Mouse (Mus musculus): ENCODE measurements around the gene Mcrs1. TPM values are rescaled to one million over a fixed set of nuclear protein-coding genes. Genes with fewer than 3 reads are reported as not detected.

Mcrs1 gene
- total RNA-seq, 2 experiments from 2014 or later, result 30.9 to 48.0 TPM

DNA sequence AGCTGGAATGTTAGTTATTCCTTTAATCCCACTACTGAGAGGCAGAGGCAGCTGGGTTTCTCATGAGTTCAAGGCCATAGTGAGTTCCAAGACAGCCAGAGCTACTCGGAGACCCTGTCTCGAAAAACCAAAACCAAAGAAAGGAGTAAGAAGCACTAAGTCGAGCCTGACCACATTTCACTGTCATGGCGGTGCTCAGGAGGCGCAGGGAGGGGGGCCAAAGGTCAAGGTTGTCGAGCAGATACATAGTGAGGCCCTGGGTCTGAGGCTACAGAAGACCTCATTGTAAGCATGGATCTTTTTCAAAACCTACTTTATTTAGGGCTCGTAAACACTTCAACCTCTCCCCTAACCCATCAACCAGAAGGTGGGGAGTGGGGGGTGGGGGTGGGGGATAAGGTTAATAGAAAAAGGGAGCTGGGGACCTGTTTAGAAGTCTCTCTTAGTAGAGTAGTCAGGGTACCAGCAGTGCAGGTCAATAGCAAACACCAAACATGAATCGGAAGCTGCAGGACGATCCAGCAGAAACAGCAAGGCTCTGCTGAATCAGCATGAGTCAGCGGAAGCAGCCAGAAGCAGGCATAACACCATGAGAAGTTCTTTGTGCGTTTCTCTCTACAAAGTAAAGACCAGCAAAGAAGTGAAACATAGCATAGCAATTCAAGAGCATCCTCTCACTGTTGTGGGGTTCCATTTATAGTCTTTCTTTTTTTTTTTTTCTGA, 35.9 kb downstream of the Mcrs1 start:
- no peak for ATAC-seq (replicated peaks; ENCODE audit: poor library complexity, severe bottlenecking)

GRCm38 (mm10) chr15:99214941-99215340, 36.8 kb downstream of the Mcrs1 start:
- ATAC-seq (replicated peaks; ENCODE audit: poor library complexity, severe bottlenecking), result peak; percentile 46; the same call in 1 of the 2 replicates

DNA sequence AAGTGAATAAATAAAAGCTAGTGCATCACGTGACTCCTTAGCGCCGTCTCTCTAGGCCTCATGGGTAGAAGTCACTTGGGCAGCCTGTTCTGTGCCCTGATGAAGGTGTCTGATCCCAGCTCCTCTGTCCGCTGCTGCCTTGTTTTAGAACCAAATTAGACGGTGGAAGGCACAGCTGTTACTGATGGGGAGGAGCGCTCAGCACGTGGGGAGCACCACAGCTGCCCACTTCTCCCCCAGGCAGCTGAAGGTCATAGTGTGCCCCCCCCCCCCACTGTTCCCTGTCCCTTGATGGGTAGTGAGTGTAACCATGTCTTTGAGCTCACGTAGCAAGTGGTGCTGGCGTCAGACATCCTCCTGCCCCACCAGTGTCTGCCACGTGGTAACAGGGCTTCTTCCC, 38.6 kb downstream of the Mcrs1 start:
- ATAC-seq (replicated peaks; ENCODE audit: poor library complexity, severe bottlenecking), result no peak

DNA sequence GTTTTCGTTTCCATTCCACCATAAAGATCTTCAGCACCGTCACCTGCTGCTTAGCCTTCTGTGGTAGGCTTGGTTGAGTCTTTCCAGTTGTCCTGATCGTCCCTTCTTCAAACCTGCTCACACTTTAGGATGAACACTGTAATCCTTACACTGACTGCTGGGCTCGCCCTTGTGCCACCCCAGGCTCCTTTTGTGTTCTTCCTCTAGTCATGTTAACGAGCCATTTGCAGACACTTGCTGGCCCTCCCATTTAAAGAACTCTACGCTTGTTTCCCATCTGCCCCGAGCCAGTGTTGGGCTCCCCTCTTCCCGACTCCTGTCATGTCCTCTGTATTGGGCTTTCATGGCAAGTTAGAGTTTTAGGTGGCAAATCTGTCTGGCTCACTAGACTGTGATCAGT, 45.8 kb downstream of the Mcrs1 start:
- ATAC-seq (replicated peaks; ENCODE audit: poor library complexity, severe bottlenecking), result no peak

GRCm38 (mm10) chr15:99198761-99199160, 53.0 kb downstream of the Mcrs1 start:
- no peak for ATAC-seq (replicated peaks; ENCODE audit: poor library complexity, severe bottlenecking)

DNA sequence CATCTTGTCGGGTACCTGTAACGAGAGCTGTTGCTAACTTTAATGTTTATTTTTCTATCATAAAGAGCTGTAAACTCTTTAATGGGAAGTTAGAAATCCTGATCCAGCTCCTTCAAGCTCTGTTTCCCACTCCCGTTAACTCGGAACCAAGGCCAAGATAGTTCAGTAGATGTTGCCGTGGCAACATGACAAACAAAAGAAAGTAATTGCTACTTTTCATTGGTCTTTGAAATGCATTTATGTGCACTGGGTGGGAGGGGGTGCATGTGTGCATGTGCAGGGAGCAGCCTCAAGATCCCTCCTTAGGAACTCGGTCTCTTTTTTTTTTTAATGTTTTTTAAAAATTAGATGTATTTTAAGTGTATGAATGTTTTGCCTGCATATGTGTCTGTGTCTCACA, 56.7 kb downstream of the Mcrs1 start:
- ATAC-seq (replicated peaks; ENCODE audit: poor library complexity, severe bottlenecking), result no peak

DNA sequence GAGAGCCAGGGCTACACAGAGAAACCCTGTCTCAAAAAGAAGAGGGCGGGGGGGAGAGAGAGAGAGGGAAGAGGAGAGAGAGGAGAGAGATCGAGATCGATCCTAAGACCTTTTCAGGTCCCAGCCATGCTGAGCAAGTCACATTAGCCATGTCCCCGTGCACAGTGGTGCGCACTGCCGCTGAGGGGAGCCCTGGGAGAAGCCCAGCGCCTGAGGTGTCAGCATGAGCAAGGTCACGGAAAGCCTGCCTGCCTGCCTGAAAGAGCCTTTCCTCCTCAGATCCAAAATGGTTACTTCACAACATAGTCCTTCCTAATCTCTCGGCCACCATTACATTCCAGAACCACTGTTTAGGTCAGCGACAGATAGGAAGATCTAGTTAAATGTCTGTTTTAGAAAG, 57.4 kb downstream of the Mcrs1 start:
- ATAC-seq (replicated peaks; ENCODE audit: poor library complexity, severe bottlenecking), result no peak

Other genes with a start within 250 kb of the Mcrs1 start
- gene Tuba1c, start 222.1 kb downstream of the Mcrs1 start, total RNA-seq (2014; fragmentation: Nextera tagmentation), result 117 and 131 TPM in 2 replicates
- 109 and 120 TPM in 2 replicates for gene Tuba1c, start 222.1 kb downstream of the Mcrs1 start, total RNA-seq (2017)
- gene Prph, start 196.8 kb downstream of the Mcrs1 start, total RNA-seq (2014; fragmentation: Nextera tagmentation), result not detected in 2 replicates
- not detected in 2 replicates for gene Prph, start 196.8 kb downstream of the Mcrs1 start, total RNA-seq (2017)
- gene Troap, start 177.4 kb downstream of the Mcrs1 start, total RNA-seq (2014; fragmentation: Nextera tagmentation), result 11.0 and 44.6 TPM in 2 replicates
- gene Troap, start 177.4 kb downstream of the Mcrs1 start, total RNA-seq (2017), result 21.5 and 24.9 TPM in 2 replicates
- gene C1ql4, start 164.1 kb downstream of the Mcrs1 start, total RNA-seq (2014; fragmentation: Nextera tagmentation), result not detected in 2 replicates
- gene C1ql4, start 164.1 kb downstream of the Mcrs1 start, total RNA-seq (2017), result not detected in 2 replicates
- gene Dnajc22, start 158.8 kb downstream of the Mcrs1 start, total RNA-seq (2014; fragmentation: Nextera tagmentation), result not detected in 2 replicates
- not detected in 2 replicates for gene Dnajc22, start 158.8 kb downstream of the Mcrs1 start, total RNA-seq (2017)
- 0.85 TPM in 1 of 2 replicates, not detected in the other for gene Spats2, start 126.0 kb downstream of the Mcrs1 start, total RNA-seq (2014; fragmentation: Nextera tagmentation)
- gene Spats2, start 126.0 kb downstream of the Mcrs1 start, total RNA-seq (2017), result 0.46 and 1.0 TPM in 2 replicates
- gene Kcnh3, start 27.1 kb downstream of the Mcrs1 start, total RNA-seq (2014; fragmentation: Nextera tagmentation), result not detected in 2 replicates
- not detected in 2 replicates for gene Kcnh3, start 27.1 kb downstream of the Mcrs1 start, total RNA-seq (2017)
- gene Prpf40b, start 43.1 kb upstream of the Mcrs1 start, total RNA-seq (2014; fragmentation: Nextera tagmentation), result 13.5 and 17.6 TPM in 2 replicates
- 7.2 and 10.7 TPM in 2 replicates for gene Prpf40b, start 43.1 kb upstream of the Mcrs1 start, total RNA-seq (2017)
- gene Fam186b, start 43.9 kb upstream of the Mcrs1 start, total RNA-seq (2014; fragmentation: Nextera tagmentation), result not detected in 2 replicates
- not detected in 2 replicates for gene Fam186b, start 43.9 kb upstream of the Mcrs1 start, total RNA-seq (2017)
- 18.0 and 22.5 TPM in 2 replicates for gene Fmnl3, start 118.5 kb upstream of the Mcrs1 start, total RNA-seq (2014; fragmentation: Nextera tagmentation)
- gene Fmnl3, start 118.5 kb upstream of the Mcrs1 start, total RNA-seq (2017), result 20.7 and 23.8 TPM in 2 replicates
- 383 and 409 TPM in 2 replicates for gene Tmbim6, start 140.9 kb upstream of the Mcrs1 start, total RNA-seq (2014; fragmentation: Nextera tagmentation)
- gene Tmbim6, start 140.9 kb upstream of the Mcrs1 start, total RNA-seq (2017), result 163 and 164 TPM in 2 replicates
- gene Nckap5l, start 205.8 kb upstream of the Mcrs1 start, total RNA-seq (2014; fragmentation: Nextera tagmentation), result 5.0 and 13.4 TPM in 2 replicates
- gene Nckap5l, start 205.8 kb upstream of the Mcrs1 start, total RNA-seq (2017), result 0.26 and 7.5 TPM in 2 replicates
- gene Bcdin3d, start 222.8 kb upstream of the Mcrs1 start, total RNA-seq (2014; fragmentation: Nextera tagmentation), result 3.1 and 3.6 TPM in 2 replicates
- 2.9 and 4.2 TPM in 2 replicates for gene Bcdin3d, start 222.8 kb upstream of the Mcrs1 start, total RNA-seq (2017)